Mouse (Mus musculus) midbrain, embryonic 14.5 days (tissue): ENCODE data around the gene Utrn. TPM values are rescaled to one million over a fixed set of nuclear protein-coding genes. Genes with fewer than 3 reads are reported as not detected.

ENCODE experiments used
- ATAC-seq: fragments of 200-750 bp; cut with Nextera tagmentation; 2 replicates; pipeline ENCODE4 v1.8.0; 2017; ENCODE audit warnings: moderate number of reproducible peaks, moderate library complexity; ENCODE audit not compliant: low FRiP score, low TSS enrichment
- DNase-seq: peaks from one replicate; pipeline ENCODE4 v3.0.0-alpha.2; 2015
- H3K27ac ChIP-seq: fragments of 300-500 bp; sonication (generic); replicated peaks from 2 replicates; pipeline ENCODE4 v1.5.1; 2014; ENCODE audit warnings: mild to moderate bottlenecking, low read depth, low read length, moderate library complexity
- H3K27me3 ChIP-seq: fragments of 300-500 bp; sonication (generic); 2 replicates; pipeline ENCODE4 v1.6.1; 2014; ENCODE audit warnings: low read length, control low read depth, mixed read lengths; ENCODE audit not compliant: control insufficient read depth, insufficient read depth
- H3K36me3 ChIP-seq: fragments of 300-500 bp; sonication (generic); 2 replicates; pipeline ENCODE4 v1.6.1; 2014; ENCODE audit warnings: low read length, control low read depth; ENCODE audit not compliant: control insufficient read depth, insufficient read depth
- H3K4me1 ChIP-seq: fragments of 300-500 bp; sonication (generic); 2 replicates; pipeline ENCODE4 v1.6.1; 2014; ENCODE audit warnings: mild to moderate bottlenecking, antibody characterized with exemption, low read length, control low read depth; ENCODE audit not compliant: control insufficient read depth, insufficient read depth
- H3K4me2 ChIP-seq: fragments of 300-500 bp; sonication (generic); 2 replicates; pipeline ENCODE4 v1.6.1; 2014; ENCODE audit warnings: mild to moderate bottlenecking, low read length, moderate library complexity
- H3K4me3 ChIP-seq: fragments of 300-500 bp; sonication (generic); replicated peaks from 2 replicates; pipeline ENCODE4 v1.5.1; 2014; ENCODE audit warnings: low read depth, low read length
- H3K9ac ChIP-seq: fragments of 300-500 bp; sonication (generic); replicated peaks from 2 replicates; pipeline ENCODE4 v1.6.1; 2014; ENCODE audit warnings: mild to moderate bottlenecking, low read length, moderate library complexity
- H3K9me3 ChIP-seq: fragments of 300-500 bp; sonication (generic); 2 replicates; pipeline ENCODE4 v1.6.1; 2016; ENCODE audit warnings: low read length, control low read depth, mixed read lengths; ENCODE audit not compliant: control insufficient read depth
- WGBS: fragments of 180-500 bp; shearing (Covaris S2); extraction: QIAGEN DNeasy Blood & Tissue Kit; methylation state at CpG from one replicate; pipeline ENCODE4 v1.1.7; 2014; 5-methylcytosine and 5-hydroxymethylcytosine counted together
- polyA plus RNA-seq: library from polyadenylated mRNA; unstranded; fragments of >200 nt; fragmentation: Nextera tagmentation; extraction: Ambion mirVana; gene quantifications from 2 replicates; pipeline ENCODE4 v1.2.1, GENCODE M21; 2014

The Utrn gene
- polyA plus RNA-seq = 10.6 and 19.1 TPM in 2 replicates

DNA sequence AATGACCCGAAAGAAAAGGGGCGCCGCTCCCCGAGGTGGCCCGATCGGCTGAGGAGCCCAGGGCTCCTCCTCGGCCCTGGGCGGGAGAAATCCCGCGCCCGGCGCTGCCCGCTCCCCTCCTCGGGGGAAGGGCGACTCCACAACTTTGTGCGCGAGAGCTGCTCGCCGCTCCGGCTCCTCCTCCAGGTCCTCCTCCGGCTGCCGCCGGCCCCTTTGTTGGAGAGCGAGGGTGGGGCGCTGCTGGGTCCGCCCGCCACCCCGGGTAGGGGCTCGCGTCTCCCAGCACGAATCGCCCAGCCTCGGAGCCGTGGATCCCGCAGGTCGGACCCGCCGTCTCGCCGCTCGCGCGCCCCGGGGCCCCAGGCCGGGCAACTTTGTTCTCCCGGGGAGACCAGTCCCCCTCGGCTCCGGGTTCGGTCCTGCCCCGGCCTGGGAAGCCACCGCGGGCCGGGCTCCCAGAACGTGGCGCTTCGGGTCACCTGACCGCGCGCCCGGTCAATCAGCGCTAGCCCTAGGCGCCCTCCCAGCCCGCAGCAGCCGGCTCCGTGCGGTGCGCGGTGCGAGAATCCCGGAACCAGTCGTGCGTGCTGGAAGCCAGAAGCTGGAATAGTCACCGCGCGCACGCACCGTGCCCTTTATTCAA, at the start of gene Utrn:
TSS of gene Utrn (minus strand) at position 337 of the 643 bp plus-strand sequence.
- under 1% methylated on average over 74 of the region's 77 CpGs for WGBS
- Histone ChIP-seq H3K4me3 (peak within 1 kb of the TSS; percentile 70), H3K9ac (peak within 1 kb of the TSS; percentile 69), H3K27me3 (peaks cover 8% of the 10 kb centered on the region; the same call in 1 of the 2 replicates), H3K4me1 (peaks cover 9% of the 10 kb centered on the region), H3K4me2 (peak within 1 kb of the TSS; percentile 95), H3K36me3 (no peaks in the 10 kb centered on the region), H3K27ac (peak within 1 kb of the TSS; percentile 57; the same call in 1 of the 2 replicates), H3K9me3 (no peaks in the 10 kb centered on the region)
- DNase-seq = peak; percentile 80
- ATAC-seq = peak; percentile 86

DNA sequence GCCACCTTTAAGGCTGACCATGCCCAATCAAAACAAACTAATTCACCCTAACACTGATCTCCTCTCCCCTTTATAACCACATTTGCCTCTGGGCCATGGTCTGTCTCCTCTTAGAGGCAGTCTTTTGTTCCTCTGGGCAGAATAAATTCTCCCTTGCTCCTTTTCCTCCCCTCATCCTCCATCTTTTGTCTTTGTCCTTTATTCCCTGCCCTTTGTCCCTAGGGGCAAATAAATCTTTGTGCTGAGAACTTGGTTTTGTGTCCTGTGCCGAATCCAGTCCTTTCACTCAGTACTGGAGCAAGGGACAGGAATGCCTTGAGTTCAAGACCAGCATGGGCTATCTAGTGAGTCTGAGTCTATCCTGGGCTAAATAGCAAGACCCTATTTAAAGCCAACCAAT, 48.5 kb upstream of the Utrn start:
- WGBS = 23% methylated on average over 1 of the region's 1 CpGs
- Histone ChIP-seq H3K9ac (no peak overlapping the region), H3K27ac (no peak overlapping the region), H3K9me3 (no peaks in the 10 kb centered on the region), H3K27me3 (no peaks in the 10 kb centered on the region), H3K4me3 (no peak overlapping the region), H3K4me1 (no peaks in the 10 kb centered on the region), H3K36me3 (no peaks in the 10 kb centered on the region), H3K4me2 (no peak overlapping the region)
- DNase-seq = no peak
- ATAC-seq = no peak

DNA sequence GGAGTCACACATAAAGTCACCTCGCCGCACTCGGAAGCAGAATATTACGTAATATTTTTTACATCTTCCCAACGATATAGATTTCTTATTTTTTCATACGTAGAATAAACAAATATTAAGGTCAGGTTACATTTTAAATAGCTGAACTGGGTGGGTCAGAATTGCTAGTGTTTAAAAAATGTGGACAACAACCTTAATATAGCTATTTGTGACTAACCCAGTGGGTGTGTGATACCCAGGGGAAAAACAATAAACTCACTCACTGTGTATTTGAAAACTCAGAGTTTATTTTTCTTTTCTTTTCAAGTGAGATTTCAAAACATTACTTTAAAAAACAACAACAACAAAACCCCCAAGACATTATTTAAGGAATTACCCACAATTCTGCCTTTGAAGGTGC, 47.2 kb upstream of the Utrn start:
- Histone ChIP-seq H3K9ac (no peak overlapping the region), H3K27ac (no peak overlapping the region), H3K9me3 (no peaks in the 10 kb centered on the region), H3K4me1 (no peaks in the 10 kb centered on the region), H3K36me3 (no peaks in the 10 kb centered on the region), H3K27me3 (no peaks in the 10 kb centered on the region), H3K4me3 (no peak overlapping the region), H3K4me2 (no peak overlapping the region)
- no peak for DNase-seq
- 97% methylated on average over 6 of the region's 6 CpGs for WGBS
- ATAC-seq = no peak

DNA sequence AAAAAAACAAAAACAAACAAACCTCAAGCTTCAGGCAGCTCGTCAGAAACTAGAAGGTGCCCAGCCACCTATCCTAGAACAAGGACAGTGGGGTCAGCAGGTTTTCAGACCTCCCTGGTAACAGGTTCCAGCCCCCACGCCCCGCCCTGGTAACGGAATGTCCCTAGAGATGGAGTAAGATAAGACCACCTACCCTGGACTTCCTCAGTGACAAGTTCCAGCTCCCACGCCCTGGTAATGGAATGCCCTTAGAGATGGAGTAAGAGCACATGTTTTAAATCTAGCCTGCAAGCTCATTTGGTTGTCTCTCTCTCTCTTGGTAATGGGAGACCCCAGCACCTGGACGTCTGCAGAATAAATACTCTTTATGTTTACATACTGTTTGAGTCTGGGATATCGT, 46.7 kb upstream of the Utrn start:
- H3K27ac ChIP-seq = no peak overlapping the region
- H3K9ac ChIP-seq = no peak overlapping the region
- H3K4me2 ChIP-seq = no peak overlapping the region
- H3K4me1 ChIP-seq = no peaks in the 10 kb centered on the region
- no peaks in the 10 kb centered on the region for H3K9me3 ChIP-seq
- ATAC-seq (no peak), DNase-seq (no peak)
- no peak overlapping the region for H3K4me3 ChIP-seq
- no peaks in the 10 kb centered on the region for H3K27me3 ChIP-seq
- WGBS = 89% methylated on average over 7 of the region's 7 CpGs
- H3K36me3 ChIP-seq = no peaks in the 10 kb centered on the region

DNA sequence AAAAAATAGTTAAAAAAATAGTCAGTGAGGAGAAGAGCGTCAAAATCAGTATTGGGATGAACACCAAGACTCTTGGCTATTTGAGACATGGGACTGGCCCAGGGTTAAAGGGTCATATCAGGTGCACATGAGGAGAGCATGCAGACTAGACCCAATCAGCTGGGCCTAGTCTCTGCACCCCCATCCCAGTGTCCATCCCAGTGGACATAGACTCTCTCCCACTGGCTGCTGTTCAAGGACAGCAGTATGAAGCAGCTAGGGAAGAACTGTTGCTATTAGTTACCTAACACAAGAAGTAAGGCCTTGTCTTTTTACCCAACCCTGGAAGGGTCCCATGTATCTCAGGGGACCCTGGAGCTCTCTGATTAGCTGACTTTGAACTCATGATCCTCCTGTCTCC, 45.0 kb upstream of the Utrn start:
- H3K36me3 ChIP-seq = no peaks in the 10 kb centered on the region
- no peak overlapping the region for H3K27ac ChIP-seq
- H3K4me1 ChIP-seq = no peaks in the 10 kb centered on the region
- no peak overlapping the region for H3K4me3 ChIP-seq
- no peak overlapping the region for H3K9ac ChIP-seq
- no peaks in the 10 kb centered on the region for H3K27me3 ChIP-seq
- DNase-seq (no peak), ATAC-seq (no peak)
- no peak overlapping the region for H3K4me2 ChIP-seq
- H3K9me3 ChIP-seq = no peaks in the 10 kb centered on the region
- 97% methylated on average over 1 of the region's 1 CpGs for WGBS

DNA sequence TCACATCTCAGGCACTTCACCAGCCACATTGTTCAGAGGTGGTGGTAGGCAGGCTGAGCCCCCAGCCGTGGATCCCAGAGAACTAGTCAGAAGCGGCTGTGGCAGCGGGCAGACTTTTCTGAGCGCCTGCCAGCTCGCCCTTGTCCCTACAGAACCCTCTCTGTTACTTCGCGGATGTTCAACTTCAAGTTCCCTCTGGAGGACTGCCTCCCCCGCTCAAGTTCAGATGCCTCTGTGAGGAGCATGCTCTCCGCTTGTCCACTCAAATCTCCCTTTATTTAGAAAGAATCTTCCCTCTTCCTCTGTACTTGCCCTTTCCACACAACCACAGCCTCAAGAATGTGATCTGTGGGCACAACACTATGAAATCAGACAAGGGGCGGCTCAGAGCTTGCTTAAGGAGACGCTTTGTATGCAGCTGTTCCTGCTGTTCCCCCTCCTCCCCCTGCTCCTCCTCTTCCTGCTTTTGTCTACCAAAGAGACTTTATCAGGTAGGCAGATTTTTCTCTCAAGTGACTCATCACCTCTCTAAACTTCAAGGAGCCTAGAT, 42.9 kb upstream of the Utrn start:
- Histone ChIP-seq H3K9me3 (no peaks in the 10 kb centered on the region), H3K9ac (no peak overlapping the region), H3K4me2 (no peak overlapping the region), H3K27me3 (no peaks in the 10 kb centered on the region), H3K4me3 (no peak overlapping the region), H3K36me3 (no peaks in the 10 kb centered on the region), H3K27ac (0 out of 2 replicates have a peak overlapping the region, but pooled peaks have one; percentile 26), H3K4me1 (no peaks in the 10 kb centered on the region)
- 64% methylated on average over 11 of the region's 11 CpGs for WGBS
- ATAC-seq = no peak
- peak; percentile 32 for DNase-seq

GRCm38 (mm10) chr10:12911451-12911850, 42.3 kb upstream of the Utrn start:
- ATAC-seq = no peak

GRCm38 (mm10) chr10:12909891-12910290, 40.7 kb upstream of the Utrn start:
- ATAC-seq (no peak), DNase-seq (no peak)
- H3K4me1 ChIP-seq = no peaks in the 10 kb centered on the region
- H3K9ac ChIP-seq = no peak overlapping the region
- H3K27ac ChIP-seq = no peak overlapping the region
- H3K27me3 ChIP-seq = no peaks in the 10 kb centered on the region
- no peaks in the 10 kb centered on the region for H3K9me3 ChIP-seq
- no peak overlapping the region for H3K4me2 ChIP-seq
- H3K4me3 ChIP-seq = no peak overlapping the region
- WGBS = 91% methylated on average over 2 of the region's 2 CpGs
- H3K36me3 ChIP-seq = no peaks in the 10 kb centered on the region

More at GRCm38 (mm10) chr10:12911451-12911850, 42.3 kb upstream of the Utrn start:
- no peak for DNase-seq
- Histone ChIP-seq H3K4me2 (no peak overlapping the region), H3K4me1 (no peaks in the 10 kb centered on the region), H3K4me3 (no peak overlapping the region), H3K27ac (no peak overlapping the region), H3K27me3 (no peaks in the 10 kb centered on the region), H3K9ac (no peak overlapping the region), H3K36me3 (no peaks in the 10 kb centered on the region), H3K9me3 (no peaks in the 10 kb centered on the region)
- 93% methylated on average over 13 of the region's 13 CpGs for WGBS

GRCm38 (mm10) chr10:12909179-12909578, 40.0 kb upstream of the Utrn start:
- Histone ChIP-seq H3K27me3 (no peaks in the 10 kb centered on the region), H3K4me1 (no peaks in the 10 kb centered on the region), H3K4me2 (no peak overlapping the region), H3K9ac (no peak overlapping the region), H3K9me3 (no peaks in the 10 kb centered on the region), H3K36me3 (no peaks in the 10 kb centered on the region), H3K4me3 (no peak overlapping the region), H3K27ac (no peak overlapping the region)
- ATAC-seq (no peak), DNase-seq (no peak)
- 24% methylated on average over 1 of the region's 1 CpGs for WGBS
